Mouse (Mus musculus): ENCODE measurements at regions not wholly inside any gene's neighbourhood (a gene's known extent, or its start where the extent isn't known, plus 50 kb on each side); places are given as distances from the start of the nearest gene placed in this dataset.

DNA sequence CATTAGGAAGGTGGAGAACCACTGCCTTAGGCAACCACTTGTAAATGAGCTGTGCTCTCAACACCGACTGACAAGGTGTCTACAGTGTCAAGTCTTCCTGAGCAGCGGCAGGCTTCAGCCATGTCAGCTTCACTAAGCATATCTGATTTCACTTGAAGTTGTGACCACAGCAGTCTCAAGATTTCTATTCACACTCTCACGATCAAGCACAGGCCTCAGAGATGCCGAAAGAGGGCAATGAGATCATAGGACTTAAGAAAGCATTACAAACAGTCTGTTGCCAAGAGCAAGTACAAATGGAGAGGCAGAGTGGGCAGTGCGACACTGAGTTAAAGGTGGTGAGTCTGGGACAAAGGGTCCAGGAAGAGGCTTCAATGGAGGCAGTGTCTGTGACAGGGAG is 289.6 kb downstream of the Kcnrg start:
- in situ Hi-C loops (cut with MboI) = no loop called here

DNA sequence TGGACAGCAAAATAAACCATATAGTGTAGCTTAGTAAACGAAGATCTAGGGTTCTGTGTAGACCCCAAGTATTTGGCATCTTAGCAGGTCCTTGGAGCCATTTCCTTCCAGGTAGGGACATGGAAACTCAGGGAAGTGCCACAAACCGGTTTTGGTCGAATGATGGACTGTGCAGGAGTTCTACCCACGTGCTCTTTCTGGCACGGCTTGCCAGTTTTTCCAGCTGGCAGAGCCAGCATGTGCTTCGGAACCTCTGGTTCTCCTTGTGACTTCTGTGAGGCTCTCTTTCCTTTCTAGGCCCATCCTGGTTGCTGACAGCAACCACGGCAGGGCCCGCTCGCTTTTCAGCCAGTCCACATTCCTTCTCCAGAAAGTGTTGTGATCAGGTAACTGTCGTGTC is 291.4 kb downstream of the Kcnrg start:
- in situ Hi-C loops (cut with MboI) = no loop called here

DNA sequence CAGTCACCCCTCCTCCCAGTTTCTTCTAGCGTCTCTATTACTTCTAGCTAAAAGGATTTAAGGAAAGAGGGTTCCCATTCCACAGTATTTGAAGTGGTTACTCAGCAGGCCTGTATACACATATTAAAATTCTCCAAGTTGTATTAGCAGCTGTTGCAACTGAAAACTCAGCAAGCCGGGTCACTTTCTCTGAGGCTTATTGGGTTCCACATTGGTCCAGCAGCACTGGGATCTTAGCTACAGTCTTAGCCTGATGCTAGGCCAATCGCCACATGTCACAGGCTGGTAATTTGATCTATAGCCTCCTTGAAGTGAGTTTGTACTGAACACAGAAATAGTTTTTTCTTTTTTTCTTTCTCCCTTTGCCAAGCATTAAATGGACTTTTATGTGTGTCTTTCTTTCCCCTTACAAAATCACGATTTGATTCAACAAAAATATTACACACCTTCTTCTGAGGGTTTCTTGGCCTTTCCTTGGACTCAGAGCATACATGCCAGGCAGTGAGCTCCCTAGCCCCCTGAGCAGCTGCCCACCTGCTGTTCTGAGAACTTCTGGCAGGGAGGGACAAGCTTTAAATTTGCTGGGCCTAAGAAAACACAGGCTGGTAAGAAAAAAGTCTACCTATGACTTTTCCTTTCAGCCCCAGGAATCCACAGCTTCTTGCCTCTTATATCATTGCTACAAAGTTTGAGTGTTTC is 297.3 kb downstream of the Kcnrg start:
- in situ Hi-C loops (cut with MboI) = no loop called here

DNA sequence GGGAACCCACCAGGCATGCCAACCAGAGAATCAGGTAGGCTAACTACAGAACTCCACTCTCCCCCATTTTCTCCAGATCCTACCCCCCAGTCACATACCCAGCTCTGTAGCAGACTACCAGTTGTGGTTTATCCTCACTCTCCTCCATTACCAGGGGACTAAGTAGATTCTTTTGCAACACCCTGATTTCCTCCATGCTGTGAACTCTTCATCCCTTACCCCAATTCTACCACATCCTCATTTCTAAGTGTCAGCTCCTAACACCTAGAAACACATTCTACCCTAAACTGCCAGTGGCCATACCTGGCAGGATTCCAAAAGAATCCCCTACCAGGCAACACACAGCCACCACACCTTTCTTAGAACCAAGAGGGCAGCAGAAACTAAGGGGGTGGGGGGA is 310.9 kb downstream of the Kcnrg start:
- in situ Hi-C loops (cut with MboI) = no loop called here

DNA sequence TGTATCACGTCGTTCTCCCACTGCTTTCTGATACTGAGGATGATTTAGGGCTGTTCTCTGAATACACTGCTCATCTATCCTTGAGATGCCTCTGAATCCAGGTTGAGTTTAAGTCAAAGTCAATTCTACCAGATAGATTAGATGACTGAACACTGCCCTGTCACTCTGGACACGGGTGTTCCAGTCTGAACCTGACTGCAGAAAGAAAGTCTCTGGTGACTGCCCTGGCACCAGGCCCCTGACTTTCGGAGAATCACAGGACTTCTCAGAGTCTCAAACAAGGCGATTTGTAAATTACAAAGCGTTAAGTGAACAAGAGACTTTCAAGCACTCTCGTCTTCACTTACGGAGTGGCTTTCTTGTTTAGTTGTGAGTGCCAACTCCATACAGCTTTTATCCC is 324.6 kb downstream of the Kcnrg start:
- in situ Hi-C loops (cut with MboI) = no loop called here

DNA sequence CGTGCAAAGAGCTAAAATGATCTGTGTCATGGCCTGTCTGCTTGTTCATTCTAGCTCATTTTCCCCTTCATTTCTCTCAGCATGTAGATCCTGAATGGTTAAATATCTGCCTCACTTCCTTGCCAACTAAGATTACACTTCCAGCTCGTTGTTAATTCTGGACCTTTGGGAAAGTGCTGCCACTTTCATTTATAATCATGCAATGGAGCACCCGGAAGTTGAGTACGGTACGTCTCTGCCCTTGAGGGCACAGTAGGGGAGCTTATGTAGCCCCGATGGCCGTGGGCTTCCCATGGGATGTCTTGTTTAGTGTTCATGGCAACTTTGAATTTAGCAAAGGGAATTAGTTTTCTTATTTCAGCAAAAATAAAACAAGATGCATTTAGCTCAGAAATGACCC is 334.4 kb downstream of the Kcnrg start:
- in situ Hi-C loops (cut with MboI) = no loop called here

DNA sequence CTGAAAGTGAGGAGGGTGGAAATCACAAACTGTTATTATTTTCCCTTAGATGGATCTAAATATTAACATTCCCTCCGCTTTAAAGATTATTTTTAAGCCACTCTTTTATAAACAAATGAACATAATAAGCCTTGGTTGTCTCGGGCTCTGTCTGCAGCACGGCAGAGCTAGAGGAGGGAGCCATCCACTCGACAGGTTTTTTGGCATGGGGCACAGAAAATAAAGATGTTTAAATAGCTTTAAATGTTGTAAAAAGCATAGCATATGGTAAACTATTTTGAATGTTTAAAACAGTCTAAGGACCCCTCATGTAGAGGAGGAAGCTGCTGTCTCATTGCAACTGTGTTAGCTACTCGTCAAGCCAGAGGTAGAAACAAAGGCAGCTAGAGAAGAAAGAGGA is 338.4 kb downstream of the Kcnrg start:
- in situ Hi-C loops (cut with MboI) = no loop called here

DNA sequence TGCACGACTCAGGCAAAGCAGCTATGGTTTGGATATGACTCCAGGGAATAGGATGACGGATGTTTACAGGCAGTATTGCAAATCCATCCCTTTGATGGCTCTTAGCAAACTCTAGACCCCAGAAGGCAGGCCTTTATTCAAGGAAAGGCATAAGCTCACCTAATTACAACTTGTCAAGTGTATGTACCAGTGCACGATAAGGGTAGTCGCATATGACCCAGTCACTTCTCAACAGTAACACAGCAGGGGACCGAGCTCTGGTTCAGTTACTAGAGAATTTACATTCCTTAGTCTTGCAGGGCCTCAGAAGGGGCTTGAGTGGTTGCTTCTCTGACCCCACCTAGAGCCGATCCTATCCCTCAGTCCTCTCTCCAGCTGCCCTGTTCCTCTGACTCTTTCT is 342.2 kb downstream of the Kcnrg start:
- in situ Hi-C loops (cut with MboI) = no loop called here

DNA sequence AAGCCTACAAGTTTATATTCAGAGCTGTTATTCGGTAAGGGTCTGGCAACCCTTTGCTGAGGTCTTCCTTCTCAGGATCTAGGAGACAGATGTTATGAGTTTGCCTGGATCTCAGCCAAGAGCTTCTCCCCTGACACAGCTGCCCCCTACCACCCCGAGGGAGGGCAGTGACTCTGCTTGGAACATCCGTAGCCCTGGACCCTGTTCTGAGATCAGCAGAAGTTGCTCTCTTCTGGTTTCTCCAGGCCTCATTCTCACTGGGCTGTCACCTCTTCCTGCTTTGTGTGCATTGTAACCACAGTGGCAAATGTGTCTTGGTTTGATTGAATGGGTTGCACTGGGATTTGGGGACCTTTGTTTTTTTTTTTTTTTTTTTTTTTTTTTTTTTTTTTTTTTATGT is 342.4 kb upstream of the Rnaseh2b start:
- in situ Hi-C loops (cut with MboI) = no loop called here

DNA sequence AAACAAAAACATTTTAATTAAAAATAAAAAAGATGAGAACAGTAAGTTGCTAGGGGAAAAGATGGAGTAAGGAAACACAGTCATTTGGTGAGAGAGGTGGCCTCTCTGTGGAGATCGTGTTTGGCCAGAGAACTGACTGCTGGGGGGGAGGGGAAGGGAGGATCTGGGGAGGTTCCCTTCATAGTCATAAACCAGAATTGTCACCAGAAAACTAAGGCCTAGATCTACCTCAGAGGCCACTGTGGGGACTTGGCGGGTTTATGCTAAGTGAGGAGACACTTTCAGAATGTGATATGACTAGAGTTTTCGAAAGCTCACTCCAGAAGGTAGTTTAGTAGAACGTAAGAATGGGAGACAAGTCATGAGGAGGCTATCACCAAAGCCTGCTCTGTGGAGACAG is 339.4 kb upstream of the Rnaseh2b start:
- in situ Hi-C loops (cut with MboI) = no loop called here

DNA sequence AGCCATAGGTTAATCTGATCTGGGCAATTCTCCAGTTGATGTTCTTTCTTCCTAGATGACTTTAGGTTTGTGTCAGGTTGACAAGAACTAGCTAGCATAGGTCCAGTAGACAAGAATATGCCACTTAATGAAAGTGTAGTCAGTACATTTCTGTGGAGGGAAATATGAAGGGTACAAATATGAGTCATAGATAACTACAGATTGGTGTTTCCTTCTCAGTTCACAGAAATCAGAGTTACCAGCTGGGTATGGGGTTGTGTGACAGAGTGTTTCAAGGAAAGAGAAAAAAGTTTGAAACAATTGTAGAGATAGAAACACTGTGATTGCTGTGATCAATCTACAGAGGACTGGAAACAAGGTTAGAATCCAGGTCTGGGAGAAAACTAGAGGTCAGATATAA is 337.0 kb upstream of the Rnaseh2b start:
- in situ Hi-C loops (cut with MboI) = no loop called here

DNA sequence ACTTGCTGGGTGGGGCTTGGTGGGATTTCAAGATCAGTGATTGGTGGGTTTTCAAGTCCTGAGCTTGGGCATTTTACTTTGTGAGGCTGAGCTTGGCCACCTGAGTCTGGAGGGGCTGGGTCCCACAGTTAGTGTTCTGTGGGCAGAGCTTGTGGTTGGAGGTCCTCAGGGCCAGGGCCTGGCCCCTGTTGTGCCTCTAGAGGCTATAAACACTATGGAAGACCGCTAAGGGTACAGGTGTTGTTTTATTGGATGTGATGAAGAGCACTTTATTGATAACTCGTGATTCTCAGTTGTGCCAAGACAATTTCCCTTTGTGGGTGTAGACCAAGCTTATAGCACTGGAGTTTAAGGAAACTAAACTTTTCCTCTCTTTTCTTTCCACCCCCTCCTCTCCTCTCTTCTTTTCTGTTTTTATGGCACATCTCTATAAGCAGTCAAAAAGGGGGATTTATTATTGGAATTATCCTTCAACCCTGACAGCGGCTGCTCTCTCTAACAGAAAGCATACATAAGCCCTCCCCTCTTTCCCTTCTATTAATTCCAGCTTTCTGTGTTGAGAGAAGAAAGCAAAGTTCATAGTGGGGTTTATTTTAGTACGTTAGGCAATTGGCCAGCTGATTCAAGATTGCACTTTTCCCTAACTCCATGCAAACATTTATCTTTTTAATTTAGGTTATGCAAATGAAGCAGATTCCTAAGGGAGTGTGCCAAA is 332.0 kb upstream of the Rnaseh2b start:
- in situ Hi-C loops (cut with MboI) = no loop called here

DNA sequence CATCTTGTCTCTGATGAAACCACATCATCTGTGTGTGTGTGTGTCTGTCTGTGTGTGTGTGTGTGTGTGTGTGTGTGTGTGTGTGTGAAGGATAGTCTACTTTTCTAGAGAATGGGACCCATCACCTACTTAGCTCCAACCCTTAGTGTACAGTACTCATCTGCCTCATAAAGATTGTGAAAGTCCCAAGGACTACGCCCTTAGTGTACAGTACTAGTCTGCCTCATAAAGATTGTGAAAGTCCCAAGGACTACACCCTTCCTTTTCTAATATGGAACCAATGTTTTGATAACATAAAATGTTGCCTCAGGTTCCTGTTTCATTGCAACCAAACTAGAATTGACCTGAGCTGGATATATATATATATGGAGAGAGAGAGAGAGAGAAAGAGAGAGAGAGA is 323.9 kb upstream of the Rnaseh2b start:
- in situ Hi-C loops (cut with MboI) = no loop called here

DNA sequence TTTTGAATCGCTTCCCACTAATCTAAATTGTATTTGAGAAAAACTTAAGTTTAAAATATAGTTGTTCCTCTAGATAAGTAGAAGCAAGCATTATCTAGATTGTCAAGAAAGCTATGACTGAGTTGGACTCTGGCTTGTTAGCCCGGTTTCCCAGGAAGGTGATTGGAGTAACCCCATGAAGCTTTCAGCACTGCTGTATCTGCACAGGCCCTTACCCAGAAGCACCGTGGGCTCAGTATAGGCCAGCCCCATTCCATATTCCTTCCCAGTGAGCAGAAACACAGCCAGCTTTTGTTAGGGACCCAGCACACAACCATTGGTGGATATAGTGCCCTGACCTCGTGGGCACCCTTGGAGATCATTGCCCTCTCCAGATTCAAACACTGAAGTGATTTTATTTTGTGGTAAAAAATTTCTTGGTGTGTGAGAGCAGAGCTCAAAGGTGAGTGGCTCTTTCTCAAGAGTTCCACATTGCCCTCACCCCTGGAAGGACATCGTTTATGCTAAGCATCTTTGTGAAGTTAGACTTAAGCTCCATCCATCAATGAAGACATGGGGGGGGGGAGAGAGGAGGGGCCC is 323.3 kb upstream of the Rnaseh2b start:
- in situ Hi-C loops (cut with MboI) = no loop called here

DNA sequence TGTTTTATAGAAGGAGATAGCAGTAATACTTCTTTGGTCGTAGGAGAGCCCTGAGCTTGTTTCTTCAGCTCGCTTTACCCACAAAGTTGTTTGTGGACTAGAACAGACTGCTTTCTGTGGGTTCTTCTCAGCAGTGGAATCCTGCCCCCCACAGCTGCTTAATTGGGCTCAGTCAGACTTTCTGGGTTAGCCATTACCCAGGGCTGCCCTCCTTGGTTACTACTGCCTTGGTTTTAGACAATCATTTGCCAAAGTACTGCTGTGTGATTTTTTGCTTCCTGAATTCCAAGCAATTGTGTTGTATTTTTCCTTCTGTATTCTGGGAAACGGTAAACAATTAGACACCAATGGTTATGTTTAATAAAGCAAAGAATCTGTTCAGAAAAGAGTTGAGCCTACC is 321.8 kb upstream of the Rnaseh2b start:
- in situ Hi-C loops (cut with MboI) = no loop called here

DNA sequence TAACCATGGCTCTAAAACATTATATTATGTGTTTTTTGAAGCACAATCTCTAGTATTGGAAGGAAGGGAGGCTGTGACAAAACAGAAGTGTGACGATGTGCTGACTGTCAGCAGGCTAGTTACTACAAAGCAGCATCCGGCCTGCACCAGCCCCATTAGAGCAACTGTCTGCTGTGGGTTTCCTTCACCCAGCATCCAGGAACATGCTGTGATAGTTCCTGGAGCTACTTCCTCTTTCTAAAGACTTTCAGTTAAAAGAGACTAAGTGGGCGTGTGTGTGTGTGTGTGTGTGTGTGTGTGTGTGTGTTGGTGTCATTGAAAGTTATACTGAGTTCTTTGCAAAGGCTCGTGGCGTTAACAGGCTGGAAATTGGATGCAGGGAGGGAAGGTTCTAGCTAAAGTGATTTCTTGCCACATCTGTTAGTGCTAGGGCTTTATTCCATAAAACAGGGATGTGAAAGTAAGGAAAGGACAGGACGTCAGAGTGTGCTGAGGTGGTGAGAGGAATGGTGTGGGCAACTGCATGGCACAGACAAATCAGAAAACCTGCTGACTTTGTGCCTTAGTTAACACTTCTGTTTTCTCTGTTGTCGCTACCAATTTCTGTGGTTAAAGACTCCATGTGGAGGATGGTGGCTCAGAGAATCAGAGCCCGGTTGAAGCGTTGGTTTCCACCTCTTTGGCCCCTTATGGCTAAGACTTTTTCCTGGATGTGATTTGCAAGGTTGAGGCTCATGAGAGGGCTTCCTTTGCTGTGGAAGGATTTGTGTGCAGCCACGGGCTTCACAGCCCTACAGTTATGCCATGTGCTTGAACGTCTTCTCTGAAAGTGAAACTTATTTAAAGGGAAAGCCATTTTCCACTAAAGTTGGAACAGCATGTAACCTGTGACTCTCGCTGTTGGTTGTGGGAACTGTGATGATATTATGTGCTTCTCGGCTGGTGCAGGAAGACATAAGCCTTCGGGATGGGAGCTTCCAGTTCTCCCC is 321.0 kb upstream of the Rnaseh2b start:
- in situ Hi-C loops (cut with MboI) = no loop called here

DNA sequence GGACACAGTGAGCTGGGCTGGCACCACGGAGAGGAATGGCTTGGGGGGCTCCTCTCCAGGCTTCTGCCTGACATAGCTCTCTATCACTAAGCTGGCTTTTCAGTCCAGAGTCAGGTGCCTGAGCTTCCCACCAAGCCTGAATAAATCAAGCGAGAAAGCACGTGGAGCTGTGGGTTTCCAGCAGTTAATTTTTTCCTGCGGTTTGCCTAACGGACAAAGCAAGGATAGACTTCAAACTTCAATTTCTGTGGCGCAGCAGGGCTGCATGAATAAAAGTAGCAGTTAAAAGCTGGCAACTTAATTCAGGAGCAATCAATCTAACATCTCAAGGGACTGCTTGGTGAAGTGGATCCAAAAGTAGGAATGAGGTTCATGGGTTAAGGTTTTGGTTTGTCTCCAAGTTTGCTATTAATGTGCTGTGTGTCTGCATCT is 317.1 kb upstream of the Rnaseh2b start:
- in situ Hi-C loops (cut with MboI) = no loop called here

DNA sequence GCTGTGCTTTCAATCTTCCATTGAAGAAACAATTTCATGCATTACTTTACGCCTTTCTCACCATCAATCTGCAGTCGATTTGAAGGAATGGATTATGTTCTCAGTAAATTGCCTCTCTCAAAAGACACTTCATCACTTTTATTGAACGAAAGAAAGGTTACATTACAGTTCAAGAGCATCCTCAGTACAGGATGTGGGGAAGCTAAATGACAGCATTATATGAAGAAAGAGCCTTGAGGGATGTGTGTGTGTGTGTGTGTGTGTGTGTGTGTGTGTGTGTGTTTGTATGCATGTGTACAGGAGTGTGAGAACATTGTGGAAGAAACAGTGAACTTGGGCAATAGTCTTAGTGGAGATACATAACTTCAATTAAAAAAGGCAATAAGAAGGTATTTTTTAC is 311.8 kb upstream of the Rnaseh2b start:
- in situ Hi-C loops (cut with MboI) = no loop called here

DNA sequence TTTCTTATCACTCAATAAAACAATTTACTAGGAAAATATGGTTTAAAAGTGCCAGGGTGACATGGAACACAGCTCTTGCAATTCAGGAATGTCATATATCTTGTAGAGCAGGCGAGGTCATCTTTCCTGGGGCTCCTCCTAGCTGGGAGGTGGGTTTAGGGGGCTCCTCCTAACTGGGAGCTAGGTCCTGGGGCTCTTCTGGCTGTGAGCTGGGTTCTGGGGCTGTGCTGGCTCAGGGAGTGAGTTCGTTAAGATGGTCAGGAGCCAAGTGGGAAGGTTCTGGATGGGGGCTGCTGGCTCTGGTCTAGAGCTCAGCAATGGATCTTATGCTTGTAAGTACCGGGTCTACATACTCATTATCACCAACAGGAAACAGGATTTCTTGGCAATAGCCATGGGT is 306.8 kb upstream of the Rnaseh2b start:
- in situ Hi-C loops (cut with MboI) = no loop called here

DNA sequence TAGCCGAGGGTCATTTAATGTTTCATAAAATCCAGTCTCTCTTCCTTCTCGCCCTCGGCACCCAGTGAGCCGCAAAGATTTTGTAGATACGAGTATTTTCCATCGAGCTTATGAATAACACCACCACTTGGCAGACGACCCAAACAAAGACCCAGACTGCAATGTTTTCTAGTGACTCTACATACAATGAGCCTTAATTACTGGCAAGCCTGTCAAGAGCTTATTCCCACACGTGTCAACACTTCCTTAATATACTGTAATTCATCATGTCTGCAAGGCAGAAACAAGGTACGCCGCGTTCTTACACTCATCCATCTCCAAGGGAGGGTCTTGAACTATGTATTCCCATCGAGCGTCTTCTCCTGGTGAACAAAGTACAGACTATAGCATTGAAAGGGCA is 306.2 kb upstream of the Rnaseh2b start:
- in situ Hi-C loops (cut with MboI) = no loop called here

DNA sequence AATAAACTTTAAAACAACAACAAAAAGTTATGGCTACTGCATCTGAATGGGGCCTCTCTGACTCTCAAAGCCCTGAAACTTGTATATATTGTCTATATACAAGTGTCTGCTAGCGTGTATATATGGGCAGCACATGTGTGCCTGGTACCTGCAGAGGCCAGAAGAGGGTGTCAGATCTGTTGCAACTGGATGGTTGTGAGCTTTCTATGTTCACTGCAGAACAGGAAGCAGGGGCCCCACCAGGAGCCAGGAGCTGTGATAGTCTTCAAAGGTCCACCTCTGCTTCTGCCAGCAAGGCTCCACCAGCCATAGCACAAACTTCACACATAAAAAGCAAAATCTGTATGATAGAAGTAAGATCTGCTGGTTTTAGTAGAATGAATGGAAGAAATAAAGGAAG is 297.1 kb upstream of the Rnaseh2b start:
- in situ Hi-C loops (cut with MboI) = no loop called here

DNA sequence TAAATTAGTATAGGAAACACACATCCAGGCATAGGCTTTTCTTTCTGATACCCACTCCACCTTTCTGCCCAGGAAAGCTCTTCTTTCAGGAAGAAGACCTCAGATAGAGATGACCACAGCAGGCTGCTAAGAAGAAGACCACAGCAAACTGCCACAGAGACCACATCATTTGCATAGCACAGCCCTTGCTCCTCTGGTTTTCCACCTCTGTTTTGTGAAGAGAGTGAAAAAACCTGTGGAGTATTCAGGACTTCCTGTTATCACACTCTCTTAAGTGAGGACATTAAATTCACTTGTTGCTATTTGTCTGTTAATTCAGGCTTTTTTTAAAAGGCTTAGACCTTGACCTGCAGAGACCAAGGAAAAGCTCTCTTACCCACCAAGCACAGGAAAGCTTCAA is 294.7 kb upstream of the Rnaseh2b start:
- in situ Hi-C loops (cut with MboI) = no loop called here
